Mouse (Mus musculus): ENCODE data around the gene Gimap9. TPM values are rescaled to one million over a fixed set of nuclear protein-coding genes. Genes with fewer than 3 reads are reported as not detected.
"Not testable (repeated sequence)": the region's sequence is repeated elsewhere in the genome, so short reads cannot be mapped to it uniquely, and the experiment has no call there.

The Gimap9 gene
- total RNA-seq, 1 experiment, result 3.4 TPM

DNA sequence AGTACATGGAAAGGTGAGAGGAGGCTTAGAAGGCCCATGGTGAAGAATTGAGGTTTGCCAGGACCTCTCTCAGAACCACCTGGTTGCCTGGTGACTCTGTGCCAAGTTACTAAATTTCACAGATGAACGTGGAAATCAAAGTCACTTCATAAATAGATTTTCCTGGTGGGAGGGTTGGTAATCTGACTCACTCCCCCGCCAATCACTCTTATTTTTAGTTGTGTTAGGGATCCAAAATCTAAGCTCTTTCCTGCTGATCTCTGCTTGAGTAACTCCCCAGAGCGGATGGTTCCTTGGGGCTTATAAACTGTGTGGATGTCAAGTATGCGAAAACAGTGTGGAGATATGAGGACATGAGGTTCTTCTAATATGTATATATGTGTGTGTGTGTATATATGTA, 6.3 kb downstream of the Gimap9 start:
- no peak for TF ChIP-seq MAFK (IDR thresholded peaks at IDR 0.05; ENCODE audit: insufficient read depth, low read depth, low read length)
- TF ChIP-seq ZC3H11A (IDR thresholded peaks at IDR 0.05; ENCODE audit: borderline replicate concordance, low read depth, low read length), result no peak
- no peak for TF ChIP-seq CHD2 (IDR thresholded peaks at IDR 0.05; ENCODE audit: low read depth, low read length)
- no peak for TF ChIP-seq ZNF384 (IDR thresholded peaks at IDR 0.05; ENCODE audit: low read depth, low read length)
- no peak for TF ChIP-seq HCFC1 (IDR thresholded peaks at IDR 0.05; ENCODE audit: borderline replicate concordance, insufficient read depth, low read length)
- no peak overlapping the region for H3K9ac ChIP-seq (ENCODE audit: insufficient read depth, low read depth, low read length, poor library complexity, severe bottlenecking)
- no peak overlapping the region for H3K27ac ChIP-seq (ENCODE audit: insufficient read depth, low read depth, low read length, poor library complexity, severe bottlenecking)
- in situ Hi-C loops (cut with MboI; ENCODE audit: low sequenced_read_pairs in 2 of 2, unreplicated experiment in 2 of 2), result no loop called here
- peaks cover under 1 to 4% of the 10 kb centered on the region in 2 experiments; a peak in 3 of 4 replicates for H3K4me1 ChIP-seq (ENCODE audit: control insufficient read depth in 2 of 2, insufficient read depth in 2 of 2, low read length in 2 of 2, poor library complexity in 1 of 2)
- no peaks in the 10 kb centered on the region for H3K9me3 ChIP-seq (ENCODE audit: control insufficient read depth, insufficient read depth, low read depth, low read length)
- H3K36me3 ChIP-seq (ENCODE audit: control insufficient read depth, insufficient read depth, low read length, poor library complexity, severe bottlenecking), result no peaks in the 10 kb centered on the region
- DNase-seq (ENCODE audit: low read depth, low spot score), result no peak
- H3K4me3 ChIP-seq (ENCODE audit: insufficient read depth in 1 of 2, low read depth in 1 of 2, low read length in 2 of 2, poor library complexity in 1 of 2, severe bottlenecking in 1 of 2), result no peak overlapping the region

GRCm38 (mm10) chr6:48683263-48683821, 7.4 kb downstream of the Gimap9 start:
- H3K36me3 ChIP-seq (ENCODE audit: control insufficient read depth, insufficient read depth, low read length, poor library complexity, severe bottlenecking); H3K9ac ChIP-seq (ENCODE audit: insufficient read depth, low read depth, low read length, poor library complexity, severe bottlenecking); DNase-seq (ENCODE audit: low read depth, low spot score); H3K4me1 ChIP-seq (ENCODE audit: control insufficient read depth in 2 of 2, insufficient read depth in 2 of 2, low read length in 2 of 2, poor library complexity in 1 of 2); H3K27ac ChIP-seq (ENCODE audit: insufficient read depth, low read depth, low read length, poor library complexity, severe bottlenecking); H3K9me3 ChIP-seq (ENCODE audit: control insufficient read depth, insufficient read depth, low read depth, low read length); in situ Hi-C loops (cut with MboI; ENCODE audit: low sequenced_read_pairs in 2 of 2, unreplicated experiment in 2 of 2); H3K4me3 ChIP-seq (ENCODE audit: insufficient read depth in 1 of 2, low read depth in 1 of 2, low read length in 2 of 2, poor library complexity in 1 of 2, severe bottlenecking in 1 of 2): not testable (repeated sequence)

GRCm38 (mm10) chr6:48684319-48684718, 8.4 kb downstream of the Gimap9 start, which contains the start of gene Gimap4:
Gimap4 (plus strand) TSS chr6:48684549.
- no peak for DNase-seq (ENCODE audit: low read depth, low spot score)
- H3K36me3 ChIP-seq (ENCODE audit: control insufficient read depth, insufficient read depth, low read length, poor library complexity, severe bottlenecking), result no peaks in the 10 kb centered on the region
- no peaks in the 10 kb centered on the region for H3K9me3 ChIP-seq (ENCODE audit: control insufficient read depth, insufficient read depth, low read depth, low read length)
- no peaks in the 10 kb centered on the region for H3K4me1 ChIP-seq (ENCODE audit: control insufficient read depth in 2 of 2, insufficient read depth in 2 of 2, low read length in 2 of 2, poor library complexity in 1 of 2)
- no peak within 1 kb of the TSS for H3K4me3 ChIP-seq (ENCODE audit: insufficient read depth in 1 of 2, low read depth in 1 of 2, low read length in 2 of 2, poor library complexity in 1 of 2, severe bottlenecking in 1 of 2)
- H3K27ac ChIP-seq (ENCODE audit: insufficient read depth, low read depth, low read length, poor library complexity, severe bottlenecking), result no peak within 1 kb of the TSS
- TF ChIP-seq ZNF384 (IDR thresholded peaks at IDR 0.05; ENCODE audit: low read depth, low read length) (no peak), MAFK (IDR thresholded peaks at IDR 0.05; ENCODE audit: insufficient read depth, low read depth, low read length) (no peak), CHD2 (IDR thresholded peaks at IDR 0.05; ENCODE audit: low read depth, low read length) (no peak), HCFC1 (IDR thresholded peaks at IDR 0.05; ENCODE audit: borderline replicate concordance, insufficient read depth, low read length) (no peak), ZC3H11A (IDR thresholded peaks at IDR 0.05; ENCODE audit: borderline replicate concordance, low read depth, low read length) (no peak)
- in situ Hi-C loops (cut with MboI; ENCODE audit: low sequenced_read_pairs in 2 of 2, unreplicated experiment in 2 of 2), result no loop called here
- H3K9ac ChIP-seq (ENCODE audit: insufficient read depth, low read depth, low read length, poor library complexity, severe bottlenecking), result no peak within 1 kb of the TSS

GRCm38 (mm10) chr6:48684806-48685205, 8.9 kb downstream of the Gimap9 start:
- no peak for DNase-seq (ENCODE audit: low read depth, low spot score)
- Histone ChIP-seq H3K4me3 (ENCODE audit: insufficient read depth in 1 of 2, low read depth in 1 of 2, low read length in 2 of 2, poor library complexity in 1 of 2, severe bottlenecking in 1 of 2) (no peak overlapping the region), H3K36me3 (ENCODE audit: control insufficient read depth, insufficient read depth, low read length, poor library complexity, severe bottlenecking) (no peaks in the 10 kb centered on the region), H3K9me3 (ENCODE audit: control insufficient read depth, insufficient read depth, low read depth, low read length) (no peaks in the 10 kb centered on the region), H3K4me1 (ENCODE audit: control insufficient read depth in 2 of 2, insufficient read depth in 2 of 2, low read length in 2 of 2, poor library complexity in 1 of 2) (no peaks in the 10 kb centered on the region), H3K27ac (ENCODE audit: insufficient read depth, low read depth, low read length, poor library complexity, severe bottlenecking) (no peak overlapping the region), H3K9ac (ENCODE audit: insufficient read depth, low read depth, low read length, poor library complexity, severe bottlenecking) (no peak overlapping the region)
- in situ Hi-C loops (cut with MboI; ENCODE audit: low sequenced_read_pairs in 2 of 2, unreplicated experiment in 2 of 2), result no loop called here
- TF ChIP-seq CHD2 (IDR thresholded peaks at IDR 0.05; ENCODE audit: low read depth, low read length) (no peak), ZNF384 (IDR thresholded peaks at IDR 0.05; ENCODE audit: low read depth, low read length) (no peak), ZC3H11A (IDR thresholded peaks at IDR 0.05; ENCODE audit: borderline replicate concordance, low read depth, low read length) (no peak), HCFC1 (IDR thresholded peaks at IDR 0.05; ENCODE audit: borderline replicate concordance, insufficient read depth, low read length) (no peak), MAFK (IDR thresholded peaks at IDR 0.05; ENCODE audit: insufficient read depth, low read depth, low read length) (no peak)

- Histone ChIP-seq H3K4me1 (ENCODE audit: control insufficient read depth in 2 of 2, insufficient read depth in 2 of 2, low read length in 2 of 2, poor library complexity in 1 of 2) (no peaks in the 10 kb centered on the region), H3K4me3 (ENCODE audit: insufficient read depth in 1 of 2, low read depth in 1 of 2, low read length in 2 of 2, poor library complexity in 1 of 2, severe bottlenecking in 1 of 2) (no peak overlapping the region), H3K27ac (ENCODE audit: insufficient read depth, low read depth, low read length, poor library complexity, severe bottlenecking) (no peak overlapping the region), H3K9ac (ENCODE audit: insufficient read depth, low read depth, low read length, poor library complexity, severe bottlenecking) (no peak overlapping the region), H3K9me3 (ENCODE audit: control insufficient read depth, insufficient read depth, low read depth, low read length) (no peaks in the 10 kb centered on the region), H3K36me3 (ENCODE audit: control insufficient read depth, insufficient read depth, low read length, poor library complexity, severe bottlenecking) (no peaks in the 10 kb centered on the region)
- TF ChIP-seq ZNF384 (IDR thresholded peaks at IDR 0.05; ENCODE audit: low read depth, low read length) (no peak), ZC3H11A (IDR thresholded peaks at IDR 0.05; ENCODE audit: borderline replicate concordance, low read depth, low read length) (no peak), HCFC1 (IDR thresholded peaks at IDR 0.05; ENCODE audit: borderline replicate concordance, insufficient read depth, low read length) (no peak), MAFK (IDR thresholded peaks at IDR 0.05; ENCODE audit: insufficient read depth, low read depth, low read length) (no peak), CHD2 (IDR thresholded peaks at IDR 0.05; ENCODE audit: low read depth, low read length) (no peak)
- DNase-seq (ENCODE audit: low read depth, low spot score), result no peak
- in situ Hi-C loops (cut with MboI; ENCODE audit: low sequenced_read_pairs in 2 of 2, unreplicated experiment in 2 of 2), result no loop called here
These were observed 9.3 kb downstream of the Gimap9 start for GRCm38 (mm10) chr6:48685251-48685650.
